Mouse (Mus musculus): ENCODE data around the gene Il6ra. TPM values are rescaled to one million over a fixed set of nuclear protein-coding genes. Genes with fewer than 3 reads are reported as not detected.

The Il6ra gene
- polyA plus RNA-seq, 1 experiment from 2014 or later = 1.6 TPM

GRCm38 (mm10) chr3:89948655-89949054 is 35.7 kb upstream of the Il6ra start:
- 92% methylated on average over 6 of the region's 6 CpGs for WGBS
- H3K4me3 ChIP-seq (ENCODE audit: low read depth, low read length) = no peak overlapping the region
- no peaks in the 10 kb centered on the region for H3K27me3 ChIP-seq (ENCODE audit: control insufficient read depth, insufficient read depth, low read length)
- H3K36me3 ChIP-seq (ENCODE audit: control insufficient read depth, insufficient read depth, low read length) = peaks cover 91% of the 10 kb centered on the region
- H3K9me3 ChIP-seq (ENCODE audit: control insufficient read depth, low read depth, low read length) = no peaks in the 10 kb centered on the region
- H3K27ac ChIP-seq (ENCODE audit: low read length) = no peak overlapping the region
- H3K4me1 ChIP-seq (ENCODE audit: control insufficient read depth, insufficient read depth, low read length) = no peaks in the 10 kb centered on the region
- no peak overlapping the region for H3K9ac ChIP-seq (replicated peaks; ENCODE audit: low read depth, low read length)
- ATAC-seq (ENCODE audit: insufficient number of reproducible peaks, insufficient read depth, low FRiP score, low read depth) = no peak
- no peak overlapping the region for H3K4me2 ChIP-seq (replicated peaks; ENCODE audit: low read depth, low read length)

- Histone ChIP-seq H3K9me3 (ENCODE audit: control insufficient read depth, low read depth, low read length) (no peaks in the 10 kb centered on the region), H3K27ac (ENCODE audit: low read length) (no peak overlapping the region), H3K4me1 (ENCODE audit: control insufficient read depth, insufficient read depth, low read length) (no peaks in the 10 kb centered on the region), H3K9ac (replicated peaks; ENCODE audit: low read depth, low read length) (no peak overlapping the region), H3K27me3 (ENCODE audit: control insufficient read depth, insufficient read depth, low read length) (no peaks in the 10 kb centered on the region), H3K4me2 (replicated peaks; ENCODE audit: low read depth, low read length) (no peak overlapping the region), H3K4me3 (ENCODE audit: low read depth, low read length) (no peak overlapping the region), H3K36me3 (ENCODE audit: control insufficient read depth, insufficient read depth, low read length) (peaks cover 94% of the 10 kb centered on the region)
- 86% methylated on average over 11 of the region's 11 CpGs for WGBS
- no peak for ATAC-seq (ENCODE audit: insufficient number of reproducible peaks, insufficient read depth, low FRiP score, low read depth)
Observed at GRCm38 (mm10) chr3:89948021-89948420, 35.0 kb upstream of the Il6ra start.

GRCm38 (mm10) chr3:89945026-89945425 is 32.0 kb upstream of the Il6ra start:
- Histone ChIP-seq H3K36me3 (ENCODE audit: control insufficient read depth, insufficient read depth, low read length) (peaks cover 98% of the 10 kb centered on the region), H3K4me3 (ENCODE audit: low read depth, low read length) (no peak overlapping the region), H3K9ac (replicated peaks; ENCODE audit: low read depth, low read length) (no peak overlapping the region), H3K27me3 (ENCODE audit: control insufficient read depth, insufficient read depth, low read length) (no peaks in the 10 kb centered on the region), H3K9me3 (ENCODE audit: control insufficient read depth, low read depth, low read length) (no peaks in the 10 kb centered on the region), H3K4me1 (ENCODE audit: control insufficient read depth, insufficient read depth, low read length) (no peaks in the 10 kb centered on the region), H3K27ac (ENCODE audit: low read length) (no peak overlapping the region), H3K4me2 (replicated peaks; ENCODE audit: low read depth, low read length) (no peak overlapping the region)
- WGBS = 77% methylated on average over 8 of the region's 8 CpGs
- ATAC-seq (ENCODE audit: insufficient number of reproducible peaks, insufficient read depth, low FRiP score, low read depth) = no peak

DNA sequence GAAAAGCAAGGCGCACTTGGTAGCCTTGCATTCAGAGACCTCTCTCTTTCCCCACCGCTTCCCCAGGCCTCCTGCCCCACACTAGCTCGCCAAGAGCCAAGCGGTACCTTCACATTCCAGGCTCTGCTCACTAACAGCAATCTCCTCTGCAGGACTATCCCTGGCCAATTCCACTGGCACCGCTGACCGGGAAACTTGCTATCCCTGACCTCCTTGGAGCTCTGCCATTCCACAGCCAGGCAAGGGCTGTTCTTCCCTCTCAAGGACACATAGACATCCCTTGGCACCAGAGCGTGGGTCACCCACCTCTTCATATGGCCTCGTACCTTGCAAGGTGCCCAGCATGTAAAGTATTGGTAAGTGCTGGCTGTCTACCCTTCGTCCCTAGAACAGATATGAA is 29.9 kb upstream of the Il6ra start:
- no peaks in the 10 kb centered on the region for H3K9me3 ChIP-seq (ENCODE audit: control insufficient read depth, low read depth, low read length)
- no peak overlapping the region for H3K4me2 ChIP-seq (replicated peaks; ENCODE audit: low read depth, low read length)
- no peaks in the 10 kb centered on the region for H3K27me3 ChIP-seq (ENCODE audit: control insufficient read depth, insufficient read depth, low read length)
- 89% methylated on average over 9 of the region's 9 CpGs for WGBS
- H3K4me3 ChIP-seq (ENCODE audit: low read depth, low read length) = no peak overlapping the region
- peaks cover 92% of the 10 kb centered on the region for H3K36me3 ChIP-seq (ENCODE audit: control insufficient read depth, insufficient read depth, low read length)
- ATAC-seq (ENCODE audit: insufficient number of reproducible peaks, insufficient read depth, low FRiP score, low read depth) = no peak
- no peaks in the 10 kb centered on the region for H3K4me1 ChIP-seq (ENCODE audit: control insufficient read depth, insufficient read depth, low read length)
- no peak overlapping the region for H3K9ac ChIP-seq (replicated peaks; ENCODE audit: low read depth, low read length)
- no peak overlapping the region for H3K27ac ChIP-seq (ENCODE audit: low read length)

GRCm38 (mm10) chr3:89936495-89936894 is 23.5 kb upstream of the Il6ra start:
- 94% methylated on average over 3 of the region's 3 CpGs for WGBS
- H3K4me3 ChIP-seq (ENCODE audit: low read depth, low read length) = no peak overlapping the region
- H3K36me3 ChIP-seq (ENCODE audit: control insufficient read depth, insufficient read depth, low read length) = peaks cover 29% of the 10 kb centered on the region
- no peak for ATAC-seq (ENCODE audit: insufficient number of reproducible peaks, insufficient read depth, low FRiP score, low read depth)
- H3K9ac ChIP-seq (replicated peaks; ENCODE audit: low read depth, low read length) = no peak overlapping the region
- no peaks in the 10 kb centered on the region for H3K9me3 ChIP-seq (ENCODE audit: control insufficient read depth, low read depth, low read length)
- no peak overlapping the region for H3K27ac ChIP-seq (ENCODE audit: low read length)
- H3K4me2 ChIP-seq (replicated peaks; ENCODE audit: low read depth, low read length) = no peak overlapping the region
- H3K27me3 ChIP-seq (ENCODE audit: control insufficient read depth, insufficient read depth, low read length) = no peaks in the 10 kb centered on the region
- no peaks in the 10 kb centered on the region for H3K4me1 ChIP-seq (ENCODE audit: control insufficient read depth, insufficient read depth, low read length)

GRCm38 (mm10) chr3:89932925-89933324 is 19.9 kb upstream of the Il6ra start:
- Histone ChIP-seq H3K4me3 (ENCODE audit: low read depth, low read length) (no peak overlapping the region), H3K36me3 (ENCODE audit: control insufficient read depth, insufficient read depth, low read length) (no peaks in the 10 kb centered on the region), H3K4me2 (replicated peaks; ENCODE audit: low read depth, low read length) (no peak overlapping the region), H3K4me1 (ENCODE audit: control insufficient read depth, insufficient read depth, low read length) (no peaks in the 10 kb centered on the region), H3K27me3 (ENCODE audit: control insufficient read depth, insufficient read depth, low read length) (no peaks in the 10 kb centered on the region), H3K9me3 (ENCODE audit: control insufficient read depth, low read depth, low read length) (no peaks in the 10 kb centered on the region), H3K9ac (replicated peaks; ENCODE audit: low read depth, low read length) (no peak overlapping the region), H3K27ac (ENCODE audit: low read length) (no peak overlapping the region)
- 91% methylated on average over 2 of the region's 2 CpGs for WGBS
- no peak for ATAC-seq (ENCODE audit: insufficient number of reproducible peaks, insufficient read depth, low FRiP score, low read depth)

GRCm38 (mm10) chr3:89928956-89929355 is 16.0 kb upstream of the Il6ra start:
- H3K4me1 ChIP-seq (ENCODE audit: control insufficient read depth, insufficient read depth, low read length) = no peaks in the 10 kb centered on the region
- no peaks in the 10 kb centered on the region for H3K36me3 ChIP-seq (ENCODE audit: control insufficient read depth, insufficient read depth, low read length)
- WGBS = 51% methylated on average over 4 of the region's 4 CpGs
- no peak overlapping the region for H3K4me2 ChIP-seq (replicated peaks; ENCODE audit: low read depth, low read length)
- no peaks in the 10 kb centered on the region for H3K9me3 ChIP-seq (ENCODE audit: control insufficient read depth, low read depth, low read length)
- H3K9ac ChIP-seq (replicated peaks; ENCODE audit: low read depth, low read length) = no peak overlapping the region
- H3K27me3 ChIP-seq (ENCODE audit: control insufficient read depth, insufficient read depth, low read length) = no peaks in the 10 kb centered on the region
- no peak for ATAC-seq (ENCODE audit: insufficient number of reproducible peaks, insufficient read depth, low FRiP score, low read depth)
- H3K4me3 ChIP-seq (ENCODE audit: low read depth, low read length) = no peak overlapping the region
- H3K27ac ChIP-seq (ENCODE audit: low read length) = no peak overlapping the region

GRCm38 (mm10) chr3:89926440-89926839 is 13.4 kb upstream of the Il6ra start:
- no peaks in the 10 kb centered on the region for H3K9me3 ChIP-seq (ENCODE audit: control insufficient read depth, low read depth, low read length)

DNA sequence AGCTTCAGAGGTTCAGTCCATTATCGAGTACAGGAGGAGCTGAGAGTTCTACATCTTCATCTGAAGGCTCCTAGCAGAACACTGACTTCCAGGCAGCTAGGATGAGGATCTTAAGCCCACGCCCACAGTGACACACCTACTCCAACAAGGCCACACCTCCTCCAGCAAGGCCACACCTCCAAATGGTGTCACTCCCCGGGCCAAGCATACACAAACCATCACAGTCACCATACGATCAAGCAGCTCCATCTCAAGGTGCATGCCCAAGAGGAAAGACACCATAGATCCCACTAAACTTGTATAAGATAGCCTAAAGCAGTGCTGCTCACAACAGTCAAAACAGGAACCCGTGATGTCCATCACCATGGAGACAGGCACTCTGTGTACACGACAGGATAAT is 7.7 kb upstream of the Il6ra start:
- no peaks in the 10 kb centered on the region for H3K27me3 ChIP-seq (ENCODE audit: control insufficient read depth, insufficient read depth, low read length)
- no peak overlapping the region for H3K9ac ChIP-seq (replicated peaks; ENCODE audit: low read depth, low read length)
- no peaks in the 10 kb centered on the region for H3K4me1 ChIP-seq (ENCODE audit: control insufficient read depth, insufficient read depth, low read length)
- no peak overlapping the region for H3K4me2 ChIP-seq (replicated peaks; ENCODE audit: low read depth, low read length)
- 55% methylated on average over 6 of the region's 6 CpGs for WGBS
- H3K9me3 ChIP-seq (ENCODE audit: control insufficient read depth, low read depth, low read length) = no peaks in the 10 kb centered on the region
- no peaks in the 10 kb centered on the region for H3K36me3 ChIP-seq (ENCODE audit: control insufficient read depth, insufficient read depth, low read length)
- no peak for ATAC-seq (ENCODE audit: insufficient number of reproducible peaks, insufficient read depth, low FRiP score, low read depth)
- no peak overlapping the region for H3K4me3 ChIP-seq (ENCODE audit: low read depth, low read length)
- no peak overlapping the region for H3K27ac ChIP-seq (ENCODE audit: low read length)

More at GRCm38 (mm10) chr3:89926440-89926839, 13.4 kb upstream of the Il6ra start:
- Histone ChIP-seq H3K4me2 (replicated peaks; ENCODE audit: low read depth, low read length) (no peak overlapping the region), H3K4me1 (ENCODE audit: control insufficient read depth, insufficient read depth, low read length) (no peaks in the 10 kb centered on the region), H3K36me3 (ENCODE audit: control insufficient read depth, insufficient read depth, low read length) (no peaks in the 10 kb centered on the region), H3K4me3 (ENCODE audit: low read depth, low read length) (no peak overlapping the region), H3K27ac (ENCODE audit: low read length) (no peak overlapping the region), H3K9ac (replicated peaks; ENCODE audit: low read depth, low read length) (no peak overlapping the region), H3K27me3 (ENCODE audit: control insufficient read depth, insufficient read depth, low read length) (no peaks in the 10 kb centered on the region)
- WGBS = 96% methylated on average over 1 of the region's 1 CpGs
- ATAC-seq (ENCODE audit: insufficient number of reproducible peaks, insufficient read depth, low FRiP score, low read depth) = no peak
